Mouse (Mus musculus): ENCODE measurements around the gene Tmem132a.
A peak's percentile ranks its signal among the peaks of the same experiment; 100 is the strongest.

Gene Tmem132a

GRCm38 (mm10) chr19:10880085-10880974, 10.6 kb upstream of the Tmem132a start:
- peak; percentile 93 for DNase-seq (ENCODE audit: extremely low read depth, low read depth, low spot score)

- no peak for DNase-seq (ENCODE audit: extremely low read depth, low read depth, low spot score)
These were observed 8.6 kb upstream of the Tmem132a start for GRCm38 (mm10) chr19:10878201-10878837.

- peak; percentile 78 for DNase-seq (ENCODE audit: extremely low read depth, low read depth, low spot score)
These were observed 1.7 kb upstream of the Tmem132a start for GRCm38 (mm10) chr19:10871328-10871961.

- DNase-seq (ENCODE audit: extremely low read depth, low read depth, low spot score): no peak
These were observed 936 bp upstream of the Tmem132a start for GRCm38 (mm10) chr19:10870676-10871075.

- no peak for DNase-seq (ENCODE audit: extremely low read depth, low read depth, low spot score)
These were observed 377 bp downstream of the Tmem132a start for GRCm38 (mm10) chr19:10869241-10869885.

GRCm38 (mm10) chr19:10868623-10869141, 1.1 kb downstream of the Tmem132a start:
- DNase-seq (ENCODE audit: extremely low read depth, low read depth, low spot score): no peak

- DNase-seq (ENCODE audit: extremely low read depth, low read depth, low spot score): no peak
These were observed 1.7 kb downstream of the Tmem132a start for GRCm38 (mm10) chr19:10867946-10868622.

- DNase-seq (ENCODE audit: extremely low read depth, low read depth, low spot score): no peak
These were observed 3.4 kb downstream of the Tmem132a start for GRCm38 (mm10) chr19:10866351-10866750.

- no peak for DNase-seq (ENCODE audit: extremely low read depth, low read depth, low spot score)
These were observed 9.7 kb downstream of the Tmem132a start for GRCm38 (mm10) chr19:10860072-10860497.

GRCm38 (mm10) chr19:10856520-10856919, 13.2 kb downstream of the Tmem132a start:
- no peak for DNase-seq (ENCODE audit: extremely low read depth, low read depth, low spot score)

GRCm38 (mm10) chr19:10855422-10855821, 14.3 kb downstream of the Tmem132a start:
- DNase-seq (ENCODE audit: extremely low read depth, low read depth, low spot score): peak; percentile 77

- DNase-seq (ENCODE audit: extremely low read depth, low read depth, low spot score): no peak
These were observed 22.2 kb downstream of the Tmem132a start for GRCm38 (mm10) chr19:10847311-10848087.

GRCm38 (mm10) chr19:10846150-10846549, 23.6 kb downstream of the Tmem132a start:
- no peak for DNase-seq (ENCODE audit: extremely low read depth, low read depth, low spot score)

- DNase-seq (ENCODE audit: extremely low read depth, low read depth, low spot score): no peak
These were observed 24.3 kb downstream of the Tmem132a start for GRCm38 (mm10) chr19:10845454-10845853.

- DNase-seq (ENCODE audit: extremely low read depth, low read depth, low spot score): no peak
These were observed 25.5 kb downstream of the Tmem132a start for GRCm38 (mm10) chr19:10844206-10844605.

GRCm38 (mm10) chr19:10842914-10843313, 26.8 kb downstream of the Tmem132a start:
- no peak for DNase-seq (ENCODE audit: extremely low read depth, low read depth, low spot score)

- DNase-seq (ENCODE audit: extremely low read depth, low read depth, low spot score): no peak
These were observed 27.8 kb downstream of the Tmem132a start for GRCm38 (mm10) chr19:10841721-10842626.
